Mouse (Mus musculus): Measurements from ENCODE around the gene Ttc28.

DNA sequence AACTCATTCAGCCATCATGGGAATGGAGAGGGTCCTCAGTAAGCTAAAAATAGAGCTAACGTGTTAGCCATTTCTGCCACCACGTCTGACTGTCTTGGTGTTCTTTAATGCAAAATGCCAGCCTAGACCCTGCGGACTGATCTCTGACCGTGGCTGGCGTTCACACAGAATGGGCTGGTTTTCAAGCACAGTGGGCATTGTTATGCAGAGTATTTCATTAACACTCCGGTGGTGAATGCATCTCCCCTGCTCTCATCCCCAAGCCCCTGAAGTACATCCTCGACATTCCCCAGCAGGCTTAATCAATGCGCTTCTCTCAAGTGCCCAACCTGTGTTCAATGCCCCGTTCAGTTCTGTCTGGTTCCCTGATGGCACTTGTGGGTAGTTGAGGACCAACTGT lies 290.8 kb downstream of the Ttc28 start:
- TF ChIP-seq CTCF (IDR thresholded peaks at IDR 0.05; ENCODE audit: insufficient read depth, low read length) (no peak), POLR2A (IDR thresholded peaks at IDR 0.05; ENCODE audit: borderline replicate concordance, extremely low read depth, low read depth, low read length) (no peak)
